Mouse (Mus musculus): ENCODE measurements around the gene Fam172a. TPM values are rescaled to one million over a fixed set of nuclear protein-coding genes. Genes with fewer than 3 reads are reported as not detected.

Gene Fam172a
- total RNA-seq, 2 experiments from 2014 or later: 19.3 to 40.4 TPM

GRCm38 (mm10) chr13:78197819-78198390, 496.1 kb downstream of the Fam172a start:
- ATAC-seq (ENCODE audit: poor library complexity, severe bottlenecking): no peak

GRCm38 (mm10) chr13:78198391-78198870, 496.6 kb downstream of the Fam172a start:
- no peak for ATAC-seq (ENCODE audit: poor library complexity, severe bottlenecking)

DNA sequence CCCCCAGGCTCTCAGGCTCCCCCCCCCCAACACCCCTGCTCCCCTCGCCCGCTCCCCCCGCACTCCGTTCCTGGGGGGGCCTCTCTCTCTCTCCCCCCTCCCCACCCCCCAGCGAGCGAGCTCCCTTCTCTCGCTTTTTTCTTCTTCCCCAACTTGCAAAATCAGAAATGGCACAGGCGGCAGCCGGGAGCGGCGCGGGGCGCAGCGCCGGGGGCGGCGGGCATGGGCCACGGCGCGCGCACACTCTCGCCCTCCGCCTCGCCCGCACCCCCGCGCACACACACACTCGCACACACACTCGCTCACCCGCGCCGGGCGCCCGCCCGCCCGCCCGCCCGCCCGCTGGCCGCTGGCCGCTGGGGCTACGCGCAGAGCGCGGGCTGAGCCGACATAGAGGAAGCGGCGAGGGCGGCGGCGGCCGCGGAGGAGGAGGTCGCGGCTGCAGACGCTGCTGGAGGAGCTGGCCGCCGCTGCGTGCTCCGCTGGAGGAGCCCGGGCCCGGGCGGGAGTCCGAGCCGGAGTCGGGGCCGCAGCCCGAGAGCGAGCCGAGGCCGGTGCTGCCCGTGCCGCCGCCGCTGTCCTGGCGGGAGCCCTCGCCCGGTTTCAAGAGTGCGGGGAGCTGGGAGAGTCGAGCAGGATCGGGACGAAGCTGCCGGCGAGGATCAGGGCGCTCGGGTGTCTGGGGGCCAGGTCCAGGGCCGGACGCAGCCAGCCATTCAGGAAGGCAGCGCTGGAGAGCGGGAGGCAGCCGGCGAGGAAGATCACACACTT, 497.2 kb downstream of the Fam172a start:
- ATAC-seq (ENCODE audit: poor library complexity, severe bottlenecking): 0 out of 2 replicates have a peak, but pooled peaks have one; percentile 33

DNA sequence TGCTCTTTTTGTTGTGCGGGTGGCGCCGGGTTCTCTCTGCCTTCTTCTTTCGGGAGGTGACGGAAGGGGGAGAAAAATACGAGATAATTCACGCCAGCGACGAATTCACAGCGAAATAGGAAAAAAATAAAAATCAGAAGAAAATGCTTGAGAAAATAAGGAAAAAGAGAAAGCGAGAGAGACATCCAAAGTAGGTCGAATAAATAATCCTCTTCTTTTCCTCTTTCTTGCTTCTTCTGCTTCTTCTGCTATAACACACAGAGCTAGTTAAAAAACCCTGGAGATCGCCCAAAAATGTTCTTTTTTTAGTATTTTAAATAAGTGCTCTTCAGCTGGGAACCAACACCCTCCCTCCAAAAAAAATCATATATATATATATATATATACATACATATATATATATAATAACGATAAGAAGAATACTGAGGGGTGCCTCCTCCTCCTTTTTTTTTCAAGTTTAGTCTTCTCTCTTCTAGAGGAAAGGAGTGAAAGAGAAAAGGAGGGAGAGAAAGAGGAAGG, 497.9 kb downstream of the Fam172a start, which contains the start of gene Nr2f1:
Nr2f1 (minus strand) TSS at position 116 of the 519 bp plus-strand sequence.
- no peak for ATAC-seq (ENCODE audit: poor library complexity, severe bottlenecking)

DNA sequence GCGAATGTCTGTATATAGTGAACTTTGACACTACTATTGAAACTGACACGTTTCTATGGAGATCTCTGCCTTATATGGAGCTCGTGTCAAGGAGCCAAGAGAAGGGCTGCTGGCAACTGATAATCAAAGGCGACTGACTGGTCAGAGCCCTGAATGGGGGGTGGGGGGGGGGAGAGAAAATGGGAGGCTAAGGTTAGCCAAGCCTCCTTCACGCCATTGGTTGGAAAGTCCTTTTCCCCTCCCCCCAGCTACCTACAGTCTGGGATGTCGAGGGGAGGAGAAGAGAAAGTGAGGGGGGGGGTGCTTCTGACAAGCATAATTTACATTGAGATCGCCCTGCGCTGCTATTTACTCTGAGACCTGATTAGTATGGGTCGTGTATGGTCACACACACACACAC, 498.6 kb downstream of the Fam172a start:
- no peak for ATAC-seq (ENCODE audit: poor library complexity, severe bottlenecking)

DNA sequence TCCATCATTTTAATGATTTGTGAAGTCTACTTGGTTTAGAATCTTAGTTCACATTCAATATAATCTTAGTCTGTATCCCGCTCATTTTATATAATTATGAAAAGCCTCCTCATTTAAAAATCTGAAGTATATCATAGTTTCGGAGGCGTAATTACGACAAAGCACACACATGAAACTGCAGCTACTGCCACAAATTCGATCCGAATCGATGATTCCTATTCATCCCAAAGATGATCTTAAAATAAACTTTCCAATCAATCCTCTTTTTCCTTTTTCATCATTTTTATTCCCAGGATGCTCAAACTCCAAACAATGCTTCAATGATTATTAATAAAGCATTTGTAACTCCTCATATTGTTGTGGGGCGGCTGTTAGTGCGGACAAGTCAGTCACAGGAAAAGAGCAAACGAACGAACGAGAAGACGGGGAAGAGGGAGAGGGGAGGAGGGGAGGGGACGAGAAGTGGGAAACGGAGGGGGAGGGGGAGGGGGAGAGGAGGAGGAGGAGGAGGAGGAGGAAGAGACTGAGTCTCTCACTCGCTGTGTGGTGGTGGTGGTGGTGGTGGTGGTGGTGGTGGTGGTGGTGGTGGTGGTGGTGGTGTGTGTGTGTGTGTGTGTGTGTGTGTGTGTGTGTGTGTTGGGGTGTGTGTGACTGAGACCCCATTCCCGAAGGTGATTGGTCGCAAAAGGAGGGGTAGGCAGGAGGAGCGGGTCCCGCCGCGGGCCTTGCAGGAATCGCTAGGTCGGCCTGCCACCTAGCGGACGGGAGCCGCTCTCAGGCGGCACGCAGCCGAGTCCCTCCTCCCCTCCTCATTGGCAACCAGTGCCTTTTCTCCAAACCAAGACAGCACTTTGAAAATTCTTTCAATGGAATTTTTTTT, 499.4 kb downstream of the Fam172a start:
- peak; percentile 83 for ATAC-seq (ENCODE audit: poor library complexity, severe bottlenecking)

DNA sequence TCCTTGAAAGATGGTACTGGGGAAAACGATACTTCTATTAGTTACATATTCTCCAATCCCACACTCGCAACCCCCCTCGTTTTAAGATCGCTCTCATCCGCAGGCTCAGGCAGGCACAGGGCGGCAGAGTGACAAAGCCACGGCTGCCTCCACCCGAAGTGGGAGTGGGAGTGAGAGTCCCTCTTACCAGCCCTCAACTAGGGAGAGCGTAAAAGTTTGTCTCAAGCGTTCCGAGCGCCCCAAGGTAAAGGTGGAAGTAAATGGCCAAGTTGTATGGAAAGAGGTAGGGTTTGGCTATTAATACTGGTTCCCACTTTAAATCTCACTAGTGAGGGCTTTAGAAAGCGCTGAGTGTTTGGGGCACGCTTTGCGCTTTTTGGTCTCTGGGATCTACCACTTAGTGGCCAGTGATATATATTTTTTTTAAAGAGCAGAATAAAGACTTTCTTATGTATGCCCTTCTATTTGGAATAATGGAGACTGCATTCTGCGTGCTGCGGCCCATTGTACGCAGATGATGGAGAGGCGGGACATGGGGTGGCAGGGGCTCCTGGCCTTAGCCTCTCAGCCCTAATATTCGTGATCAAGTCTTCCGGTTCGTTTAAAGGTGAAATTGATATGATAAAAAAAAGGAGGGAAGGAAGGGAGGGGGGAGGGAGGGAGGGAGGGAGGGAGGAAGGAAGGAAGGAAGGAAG, 500.2 kb downstream of the Fam172a start:
- no peak for ATAC-seq (ENCODE audit: poor library complexity, severe bottlenecking)

DNA sequence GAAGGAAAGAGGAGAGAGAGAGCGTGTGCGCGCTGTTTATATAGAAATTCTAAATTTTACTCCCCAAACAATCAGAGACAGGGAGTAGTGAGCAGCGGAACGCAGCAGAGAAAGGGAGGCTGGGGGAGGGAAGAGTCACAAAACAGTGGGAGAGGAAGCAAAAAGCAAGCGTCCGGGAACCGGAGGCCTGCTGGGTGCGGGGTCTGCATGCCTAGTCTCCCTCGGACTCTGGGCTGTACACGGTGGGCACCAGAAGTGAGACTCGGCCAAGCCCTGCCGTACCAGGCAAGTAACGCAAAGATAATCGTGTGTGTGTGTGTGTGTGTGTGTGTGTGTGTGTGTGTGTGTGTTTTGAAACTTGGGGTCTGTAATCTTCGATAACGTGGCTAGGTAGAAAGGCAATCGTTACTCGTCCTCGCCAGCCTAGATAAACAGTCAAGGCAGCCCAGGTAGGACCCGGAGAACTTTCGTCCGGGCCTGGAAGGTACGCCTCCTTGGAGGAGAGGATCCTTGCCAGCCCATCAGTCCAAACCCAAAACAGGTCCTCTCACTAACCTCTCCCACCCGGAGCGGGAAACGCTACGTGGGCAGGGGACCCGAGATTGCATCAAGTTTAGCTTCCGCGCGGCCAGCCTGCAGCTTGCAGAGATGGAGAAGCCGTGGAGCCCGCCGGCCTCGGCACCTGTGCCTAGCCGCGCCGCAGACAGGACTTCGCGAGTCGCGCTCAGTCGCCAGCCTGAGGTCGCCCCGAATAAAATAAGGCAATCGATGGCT, 500.9 kb downstream of the Fam172a start:
- no peak for ATAC-seq (ENCODE audit: poor library complexity, severe bottlenecking)

GRCm38 (mm10) chr13:78203348-78204061, 501.7 kb downstream of the Fam172a start:
- ATAC-seq (ENCODE audit: poor library complexity, severe bottlenecking): no peak

DNA sequence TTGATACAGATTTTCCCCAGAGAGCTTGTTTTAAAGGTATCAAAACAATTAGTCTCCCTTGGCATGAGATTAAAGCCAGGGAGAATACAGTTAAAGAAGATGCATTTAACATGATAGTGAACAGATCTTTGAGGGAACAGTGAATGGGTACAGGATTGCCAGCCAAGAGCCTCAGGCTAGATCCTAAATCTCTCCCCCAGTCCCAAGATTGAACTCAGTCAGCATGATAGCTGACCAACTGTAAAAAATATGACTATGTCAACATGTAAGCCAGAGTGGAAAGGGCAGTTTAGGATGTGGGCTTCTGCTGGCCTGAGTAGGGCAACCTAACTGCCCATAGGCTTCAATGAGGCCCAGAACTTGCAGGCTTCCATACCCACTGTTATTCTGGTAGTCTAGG, 503.6 kb downstream of the Fam172a start:
- ATAC-seq (ENCODE audit: poor library complexity, severe bottlenecking): no peak

DNA sequence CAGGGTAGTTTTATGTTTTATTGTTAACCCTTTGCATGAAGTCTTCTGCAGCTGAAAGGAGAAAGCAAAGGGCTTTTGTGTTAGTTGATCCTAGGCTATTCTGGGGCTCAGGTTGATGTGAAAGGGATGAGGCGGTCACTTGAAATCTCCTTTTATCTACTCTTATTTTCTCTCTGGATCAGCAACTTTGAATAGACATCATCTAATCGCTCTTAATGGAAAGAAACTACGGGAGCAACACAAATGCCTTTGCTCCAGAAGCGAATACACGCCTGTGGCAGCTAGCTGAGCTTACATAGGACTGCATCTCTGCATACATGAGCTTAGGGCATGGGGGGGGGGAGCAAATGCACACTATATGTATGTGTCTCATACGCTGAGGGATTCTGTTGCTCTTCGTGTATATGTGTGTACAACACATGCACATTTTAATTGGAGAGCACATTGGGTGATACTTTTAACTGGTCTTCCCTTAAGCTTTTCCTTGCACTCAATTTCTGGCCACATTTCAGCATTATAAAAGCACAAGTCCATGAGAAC, 505.1 kb downstream of the Fam172a start:
- no peak for ATAC-seq (ENCODE audit: poor library complexity, severe bottlenecking)

DNA sequence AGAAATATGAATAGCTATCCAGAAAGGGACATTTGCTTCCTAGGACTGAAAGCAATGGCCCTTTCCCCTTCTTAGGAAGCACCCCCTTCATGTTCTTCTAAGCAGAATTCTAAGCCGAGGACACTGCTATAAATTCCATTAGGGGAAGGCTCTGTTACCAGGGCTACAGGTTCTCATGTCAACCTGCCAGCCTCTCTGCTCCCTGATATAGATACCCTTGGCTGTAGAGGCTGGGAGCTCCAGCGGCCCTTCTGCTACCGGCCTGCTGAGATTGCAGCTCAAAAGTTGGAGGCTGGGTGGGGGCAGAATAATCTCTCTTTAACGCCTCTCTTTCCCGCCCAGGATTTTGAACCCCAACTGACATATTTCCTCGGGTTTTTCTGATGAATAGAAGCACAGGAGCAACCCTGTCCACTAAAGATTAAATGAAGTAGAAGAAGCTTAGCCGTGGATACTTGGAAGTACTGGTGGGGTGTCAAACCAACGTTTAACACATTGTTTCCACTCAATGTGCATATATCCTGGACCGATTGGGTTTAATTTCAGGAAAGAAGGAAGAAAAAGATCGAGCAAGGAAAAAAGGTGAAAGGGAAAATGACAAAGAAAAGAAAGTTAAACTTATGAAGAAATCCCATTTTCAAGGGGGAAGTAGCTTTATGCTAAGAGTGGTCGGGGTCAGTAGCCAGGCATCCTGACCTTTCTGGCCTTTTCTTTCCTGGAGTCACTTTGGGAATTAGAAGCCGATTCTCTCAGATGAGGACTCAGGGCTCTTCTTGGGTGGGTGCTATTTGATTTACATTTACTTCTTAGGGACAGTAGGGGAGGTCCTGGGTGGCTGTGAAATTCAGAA, 506.2 kb downstream of the Fam172a start:
- ATAC-seq (ENCODE audit: poor library complexity, severe bottlenecking): no peak

DNA sequence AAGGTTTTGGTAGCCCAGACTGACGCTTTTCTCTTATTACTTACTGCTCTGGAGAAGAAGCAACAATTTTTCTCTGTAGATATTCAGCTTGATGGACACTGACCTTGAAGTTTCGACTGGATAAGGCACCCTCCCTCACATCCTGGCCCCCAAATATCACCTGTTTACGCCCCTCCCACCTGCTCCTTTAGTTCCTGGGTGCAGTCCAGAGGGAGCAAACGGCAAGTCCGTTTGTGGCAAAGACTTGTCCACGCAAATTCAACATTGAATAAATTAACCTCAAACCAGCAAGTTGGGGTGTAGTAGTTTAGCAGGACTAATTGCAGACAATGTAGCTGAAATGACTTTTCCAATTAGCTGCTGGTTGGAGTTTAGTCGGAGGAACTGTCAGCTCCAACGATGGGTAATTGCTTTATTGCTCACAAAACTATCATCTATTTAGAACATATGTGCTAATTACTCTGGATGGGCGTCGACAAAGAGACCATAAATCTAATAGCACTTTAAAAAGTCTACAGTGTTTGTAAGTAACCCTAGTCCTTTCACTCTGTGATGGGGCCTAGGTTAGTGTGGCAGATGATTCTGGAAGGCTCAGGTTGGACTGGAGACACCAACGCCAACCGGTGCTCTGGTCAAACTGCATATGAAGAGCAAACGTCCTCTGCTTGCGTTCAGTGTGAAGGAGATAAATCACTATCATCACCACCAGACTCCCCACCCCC, 507.0 kb downstream of the Fam172a start:
- ATAC-seq (ENCODE audit: poor library complexity, severe bottlenecking): no peak

DNA sequence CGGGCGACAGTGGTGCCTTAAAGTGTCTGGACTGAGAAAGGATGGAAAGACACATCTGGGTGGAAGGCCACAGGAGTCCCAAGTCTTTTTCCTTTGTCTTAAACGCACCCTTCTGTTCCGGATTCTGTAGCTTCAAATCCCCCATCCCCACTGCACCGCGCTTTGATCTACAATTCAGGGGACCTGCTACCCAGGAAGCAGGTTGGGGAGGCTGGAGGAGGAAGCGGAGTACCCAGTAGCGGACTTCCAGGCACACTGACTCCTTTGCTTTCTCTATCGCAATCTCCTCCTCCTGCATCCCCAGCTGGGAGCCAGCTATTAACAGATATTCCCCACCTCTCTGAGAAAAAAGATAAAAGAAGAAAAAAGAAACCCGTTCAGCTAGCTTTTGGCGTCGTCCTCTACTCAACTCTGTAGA, 507.8 kb downstream of the Fam172a start:
- no peak for ATAC-seq (ENCODE audit: poor library complexity, severe bottlenecking)

GRCm38 (mm10) chr13:78210029-78210747, 508.4 kb downstream of the Fam172a start:
- 0 out of 2 replicates have a peak, but pooled peaks have one; percentile 27 for ATAC-seq (ENCODE audit: poor library complexity, severe bottlenecking)

- no peak for ATAC-seq (ENCODE audit: poor library complexity, severe bottlenecking)
These were observed 508.9 kb downstream of the Fam172a start for GRCm38 (mm10) chr13:78210748-78211089.
